Mouse (Mus musculus) brain, embryonic 18.5 days (tissue): ENCODE measurements around the gene Gm20388.
A peak's percentile ranks its signal among the peaks of the same experiment; 100 is the strongest.

ENCODE experiments used
- DNase-seq: peaks from one replicate; pipeline ENCODE4 v3.0.0-alpha.2; 2012; ENCODE audit warnings: low read depth, low spot score

Gm20388 gene

DNA sequence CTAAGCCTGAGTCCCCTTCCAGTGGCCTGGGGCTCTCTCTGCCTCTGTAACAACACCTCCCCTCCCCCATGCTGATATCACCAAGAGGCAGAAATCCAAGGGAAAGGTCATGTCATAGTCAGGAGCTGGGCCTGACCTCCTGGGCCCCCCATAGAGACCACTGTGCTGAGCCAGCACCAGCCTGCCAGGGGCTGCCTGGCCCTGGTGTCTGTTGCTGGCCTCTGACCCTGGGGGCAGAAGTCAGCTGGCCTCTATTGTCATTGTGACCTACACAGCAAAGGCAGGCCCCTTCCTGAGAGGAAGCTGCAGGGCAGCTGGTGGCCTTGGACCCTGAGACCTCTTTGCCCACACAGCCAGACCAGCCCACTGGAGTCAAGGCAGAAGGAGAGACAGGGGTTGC is 909.3 kb downstream of the Gm20388 start:
- no peak for DNase-seq

DNA sequence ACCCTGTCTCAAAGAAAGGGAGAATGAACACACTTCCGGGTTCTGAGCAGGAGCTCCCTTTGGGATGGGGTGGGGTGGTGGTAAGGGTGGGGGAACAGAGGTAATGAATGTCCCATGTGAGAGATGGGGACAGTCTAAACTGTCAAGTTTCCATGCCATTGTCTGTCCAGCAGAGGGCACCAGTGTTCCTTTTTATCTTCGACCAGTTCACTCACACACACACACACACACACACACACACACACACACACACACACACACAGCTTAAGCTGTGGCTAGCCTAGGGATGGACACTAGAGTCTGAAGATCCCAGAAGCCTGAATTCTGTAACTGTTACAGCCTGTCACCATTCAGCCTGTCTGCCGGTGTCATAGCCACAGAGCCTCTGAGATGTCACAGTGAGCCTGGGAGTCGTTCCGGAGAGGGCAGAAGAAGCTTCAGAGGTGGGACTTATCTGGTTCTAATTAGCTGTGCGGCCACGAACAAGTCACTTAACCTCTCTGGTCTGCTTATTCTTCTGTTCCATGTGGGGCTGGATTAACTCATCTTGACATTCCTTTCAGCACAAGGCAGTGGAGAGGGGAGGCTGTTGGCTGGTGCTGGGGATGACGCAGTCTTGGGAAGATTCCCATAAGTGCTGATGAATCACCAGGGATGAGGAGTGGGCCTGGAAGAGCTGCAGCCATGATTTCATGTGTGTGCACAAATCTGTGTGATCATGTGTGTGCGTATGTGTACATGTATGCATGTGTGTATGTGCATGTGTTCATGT is 910.9 kb downstream of the Gm20388 start:
- peak; percentile 12 for DNase-seq

DNA sequence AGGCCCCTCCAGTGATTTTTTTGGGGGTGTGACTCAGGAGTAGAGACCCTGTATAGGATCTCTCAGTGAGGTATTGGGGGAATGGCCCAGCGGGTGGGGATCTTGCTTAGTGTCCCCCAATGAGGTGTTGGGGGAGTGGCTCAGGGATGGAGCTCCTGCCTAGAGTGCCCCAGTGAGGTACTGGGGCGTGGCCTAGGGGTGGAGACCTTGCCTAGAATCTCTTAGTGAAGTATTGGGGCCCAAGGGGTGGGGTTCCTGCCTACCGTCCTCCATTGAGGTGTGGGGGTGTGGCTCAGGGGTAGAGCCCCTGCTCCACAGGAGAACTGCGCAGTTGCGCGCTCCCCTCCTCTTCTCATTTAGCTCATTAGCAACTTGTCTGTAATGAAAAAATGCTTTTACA is 912.7 kb downstream of the Gm20388 start:
- no peak for DNase-seq

- DNase-seq = no peak
Measured at GRCm38 (mm10) chr8:120823887-120824286, 913.2 kb downstream of the Gm20388 start.

DNA sequence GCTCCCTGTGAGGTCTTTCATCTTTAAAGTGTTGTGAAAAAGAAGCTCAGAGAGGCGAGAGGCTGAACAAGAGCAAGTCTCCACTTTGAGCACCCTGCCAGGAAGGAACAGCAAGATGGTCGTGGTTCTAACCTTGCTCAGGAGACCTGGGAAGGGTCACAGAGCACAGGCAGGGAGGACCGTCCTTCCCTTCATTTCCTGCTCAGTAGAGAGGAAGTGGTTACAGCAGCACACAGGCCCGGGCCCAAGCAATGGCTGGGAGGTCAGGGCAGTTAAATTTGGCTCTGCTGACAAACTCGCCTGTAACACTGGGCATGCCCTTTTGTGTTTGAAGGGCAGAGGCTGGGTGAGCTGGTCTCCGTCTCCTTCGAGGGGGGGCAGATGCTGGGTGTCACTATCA is 914.0 kb downstream of the Gm20388 start:
- no peak for DNase-seq

DNA sequence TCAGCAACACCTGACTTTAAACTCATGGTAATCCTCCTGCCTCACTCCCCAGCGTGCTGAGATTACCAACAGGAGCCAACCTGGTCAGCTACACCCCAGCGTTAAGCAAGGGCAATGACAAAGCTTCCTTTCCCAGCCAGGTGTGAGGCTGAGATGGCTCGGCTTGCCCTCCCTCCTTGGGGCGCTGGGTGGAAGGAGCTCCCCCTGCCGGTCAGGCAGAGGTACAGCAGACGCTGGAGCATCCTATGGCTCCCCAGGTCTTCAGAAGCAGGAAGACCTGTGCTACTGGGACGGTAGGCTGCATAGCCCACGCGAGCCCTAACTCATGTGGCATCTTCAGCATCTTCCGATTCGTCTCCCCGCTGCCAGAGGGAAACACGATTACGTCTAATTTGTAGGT is 917.6 kb downstream of the Gm20388 start:
- DNase-seq = no peak

- no peak for DNase-seq
Measured at GRCm38 (mm10) chr8:120830661-120831060, 920.0 kb downstream of the Gm20388 start.

DNA sequence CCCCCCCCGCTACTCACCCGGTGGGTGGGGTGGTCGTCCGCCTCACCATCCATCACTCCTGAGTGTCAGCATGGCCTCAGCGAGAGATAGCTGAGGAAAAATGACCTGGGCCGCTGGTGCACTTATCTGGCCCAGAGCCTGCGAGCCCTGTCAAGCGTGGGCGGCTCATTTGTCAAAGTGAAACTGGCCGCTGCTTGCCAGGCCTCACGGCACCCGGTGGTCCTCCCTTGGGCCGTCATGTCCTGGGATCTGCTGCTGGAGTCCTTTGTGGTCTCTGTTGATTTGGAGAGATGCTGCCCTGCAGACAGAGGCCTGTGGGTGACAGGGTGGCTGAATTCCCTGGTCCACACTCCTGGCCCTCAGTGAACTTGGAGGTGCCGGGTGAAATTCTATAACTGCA is 921.4 kb downstream of the Gm20388 start:
- no peak for DNase-seq

GRCm38 (mm10) chr8:120833196-120833595 is 922.6 kb downstream of the Gm20388 start:
- DNase-seq = no peak

DNA sequence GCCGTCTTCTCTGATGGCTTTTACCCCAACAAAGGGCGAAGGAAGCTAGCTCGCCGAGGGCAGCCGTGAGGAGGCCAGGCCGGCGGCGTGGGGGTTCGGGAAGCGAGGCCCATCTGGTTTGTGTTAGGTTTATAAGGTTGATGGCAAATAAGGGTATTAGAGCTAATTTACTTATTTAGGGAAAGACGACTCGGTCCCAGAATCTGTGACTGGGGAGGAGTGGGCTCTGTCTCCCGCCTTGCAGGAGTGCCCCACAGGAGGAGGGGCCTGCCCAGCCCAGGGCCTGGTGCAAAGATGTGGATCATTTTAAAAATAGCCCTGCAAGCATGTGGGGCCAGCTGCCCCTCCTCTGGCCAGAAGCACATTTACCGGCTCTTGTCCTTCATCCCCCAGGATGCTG is 928.4 kb downstream of the Gm20388 start:
- no peak for DNase-seq

GRCm38 (mm10) chr8:120843084-120843483 is 932.4 kb downstream of the Gm20388 start:
- DNase-seq = no peak

- no peak for DNase-seq
Measured at GRCm38 (mm10) chr8:120846018-120846417, 935.4 kb downstream of the Gm20388 start.

- peak; percentile 16 for DNase-seq
Measured at GRCm38 (mm10) chr8:120847279-120847678, 936.6 kb downstream of the Gm20388 start.

DNA sequence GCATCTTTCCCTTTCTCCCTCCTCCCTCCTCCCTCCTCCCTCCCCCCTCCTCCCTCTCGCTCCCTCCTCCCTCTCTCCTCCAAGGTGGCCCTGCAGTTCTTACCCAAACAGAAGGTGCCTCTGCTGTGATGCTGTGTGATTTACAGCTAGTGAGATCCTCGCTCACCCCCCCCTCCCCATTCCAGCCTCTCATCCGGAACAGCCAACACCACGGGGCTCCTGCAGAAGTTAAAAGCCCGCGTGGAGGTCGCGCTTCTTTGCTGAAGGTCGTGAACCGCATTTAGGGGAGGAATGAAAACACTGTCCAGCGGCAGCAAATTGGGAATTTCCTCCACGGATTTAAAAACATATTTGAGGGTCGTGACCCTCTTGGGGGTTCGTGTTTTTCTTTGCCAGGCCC is 937.1 kb downstream of the Gm20388 start:
- no peak for DNase-seq

DNA sequence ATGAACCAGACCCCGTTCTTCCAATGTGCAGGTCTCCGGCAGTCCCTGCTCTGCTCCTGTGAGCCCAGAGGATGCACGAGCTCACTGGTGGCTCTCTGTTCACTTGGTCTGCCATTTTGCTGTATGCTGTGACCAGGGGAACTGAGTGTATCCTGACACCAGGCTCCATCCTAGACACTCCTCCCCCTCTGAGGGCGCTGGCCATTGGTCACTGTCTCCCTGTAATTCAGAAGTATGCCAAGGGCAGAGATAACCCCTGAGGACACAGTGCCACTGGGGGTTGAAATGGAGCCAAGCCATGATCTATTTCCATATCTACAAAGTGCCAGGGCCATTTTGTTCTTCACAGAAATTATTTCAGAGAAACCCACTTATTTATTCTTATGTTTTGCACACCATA is 937.8 kb downstream of the Gm20388 start:
- DNase-seq = no peak

- no peak for DNase-seq
Measured at GRCm38 (mm10) chr8:120851411-120851810, 940.8 kb downstream of the Gm20388 start.

DNA sequence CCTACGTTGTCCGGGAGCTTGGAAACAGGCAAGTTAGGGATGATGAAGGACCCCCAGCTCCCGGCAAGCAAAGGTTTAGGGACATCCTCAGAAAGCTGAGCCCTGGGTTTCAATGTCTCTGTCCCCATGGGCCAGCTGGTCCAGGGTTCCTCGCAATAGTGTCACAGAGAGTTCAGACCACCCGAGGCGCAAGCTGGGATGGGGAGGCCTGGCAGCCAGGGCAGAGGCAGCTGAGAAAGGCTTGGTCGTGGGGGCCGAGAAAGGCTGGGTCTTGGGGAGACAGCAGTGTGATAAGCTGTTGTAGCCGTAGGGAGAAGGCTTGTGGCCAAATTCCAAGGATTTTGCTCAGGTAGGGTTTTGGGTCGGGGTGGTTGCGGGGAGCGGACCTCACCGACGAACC is 949.2 kb downstream of the Gm20388 start:
- DNase-seq = no peak

DNA sequence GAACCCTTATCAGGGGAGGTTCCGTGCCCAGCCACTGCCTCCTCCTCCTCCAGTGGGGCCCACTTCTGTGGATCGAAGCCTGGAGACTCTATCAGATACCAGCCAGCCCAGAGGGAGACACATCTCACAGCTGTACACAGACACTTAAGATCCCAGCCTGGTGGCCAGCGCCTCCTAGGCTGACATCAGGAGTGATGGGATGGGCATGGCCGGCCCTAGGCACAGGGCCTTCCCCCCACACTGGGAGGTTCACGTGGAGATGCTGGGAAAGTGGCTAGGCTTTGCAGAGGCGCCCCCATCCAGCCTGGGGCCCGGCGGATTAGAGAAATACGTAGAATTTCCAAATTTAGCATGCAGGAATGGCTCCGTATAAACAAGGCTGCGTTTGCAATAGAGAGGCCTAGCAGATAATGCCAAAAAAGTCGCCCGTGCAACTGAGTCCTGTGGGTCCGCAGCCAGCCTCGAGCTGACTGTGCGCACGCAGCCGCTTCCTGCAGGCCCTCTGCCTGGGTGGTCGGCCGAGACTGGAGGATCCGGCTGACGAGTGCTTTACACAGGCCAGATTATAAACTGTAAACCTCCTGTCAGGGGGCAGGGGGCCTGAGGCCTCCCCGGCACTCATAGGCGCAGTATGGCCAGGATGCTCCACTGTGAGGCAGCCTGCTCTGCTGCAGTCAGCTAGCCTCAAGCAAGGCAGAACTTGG is 949.9 kb downstream of the Gm20388 start:
- no peak for DNase-seq

DNA sequence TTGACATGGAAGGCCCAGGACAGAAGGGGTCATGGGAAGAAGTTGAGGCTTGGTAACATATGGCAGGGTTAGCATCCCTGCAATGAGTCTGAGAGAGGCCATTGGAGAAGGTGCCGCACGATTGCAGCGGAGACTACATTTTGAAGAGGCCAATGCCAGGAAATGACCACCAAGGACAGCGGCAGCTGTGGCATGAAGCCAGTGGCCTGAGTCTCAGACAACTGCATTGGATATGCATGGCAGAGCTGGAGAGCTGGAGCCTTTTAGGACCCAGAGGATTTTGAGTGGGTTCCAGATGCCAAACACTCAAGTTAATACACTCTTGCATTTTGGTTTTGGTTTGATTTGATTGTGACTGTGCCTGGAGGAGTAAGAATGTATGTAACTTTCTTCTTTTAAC is 953.0 kb downstream of the Gm20388 start:
- no peak for DNase-seq

GRCm38 (mm10) chr8:120867386-120867785 is 956.7 kb downstream of the Gm20388 start:
- DNase-seq = no peak

- no peak for DNase-seq
Measured at GRCm38 (mm10) chr8:120872661-120873060, 962.0 kb downstream of the Gm20388 start.

DNA sequence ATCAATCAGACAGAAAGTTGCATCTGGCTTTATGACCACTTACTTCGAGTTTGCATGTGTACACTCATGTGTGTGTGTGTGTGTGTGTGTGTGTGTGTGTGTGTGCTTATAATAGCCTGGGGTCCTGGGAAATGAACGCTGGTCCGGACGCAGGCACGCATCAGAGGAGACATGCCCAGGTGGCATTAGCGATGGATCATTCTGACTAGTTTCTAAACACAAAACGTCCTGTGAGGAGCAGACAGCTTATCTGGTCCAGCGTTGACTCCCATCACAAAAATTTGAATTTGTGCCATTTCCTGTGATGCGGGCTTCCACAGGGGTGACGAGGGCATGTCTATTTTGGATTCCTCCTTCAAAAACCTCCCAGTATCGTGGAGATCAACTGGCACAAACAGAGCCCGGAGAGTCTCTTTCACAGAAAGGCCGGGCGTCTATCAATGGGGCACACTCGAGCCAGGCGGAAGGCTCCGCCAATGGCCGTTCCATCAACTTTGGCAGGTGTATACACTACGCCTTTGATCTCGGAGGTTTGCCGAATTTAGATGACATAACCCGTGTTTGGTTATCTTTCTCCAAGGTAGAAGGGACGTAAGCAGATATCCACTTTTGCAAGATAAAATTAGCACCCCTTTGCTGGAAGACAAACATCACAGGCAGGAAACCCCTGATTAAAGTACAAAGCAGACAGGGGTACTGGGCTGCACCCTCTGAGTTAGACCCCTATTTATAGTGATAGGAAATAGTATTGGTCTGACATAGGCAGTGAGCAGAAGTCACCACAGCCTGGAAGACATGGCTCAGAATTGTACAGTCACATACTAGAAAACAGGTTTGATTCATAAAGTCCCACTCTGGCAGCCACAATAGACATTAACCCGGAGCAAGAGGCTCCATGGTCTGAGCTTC is 965.6 kb downstream of the Gm20388 start:
- no peak for DNase-seq
